Mouse (Mus musculus) liver, embryonic 14.5 days (tissue): ENCODE measurements around the gene Col6a3. TPM values are rescaled to one million over a fixed set of nuclear protein-coding genes. Genes with fewer than 3 reads are reported as not detected.

Source experiments
- ATAC-seq: fragments of 200-750 bp; cut with Nextera tagmentation; 2 replicates; pipeline ENCODE4 v1.8.0; 2017; ENCODE audit warnings: moderate number of reproducible peaks, mild to moderate bottlenecking, moderate library complexity; ENCODE audit not compliant: insufficient read depth
- DNase-seq, 3 experiments: peaks; one replicate each; pipeline ENCODE4 v3.0.0-alpha.2; 2012 to 2013; ENCODE audit warnings: low read depth in 3 of 3, low spot score in 3 of 3
- H3K27ac ChIP-seq: fragments of 300-500 bp; sonication (generic); 2 replicates; pipeline ENCODE4 v1.5.1; 2014; ENCODE audit warnings: moderate library complexity, mild to moderate bottlenecking, control low read depth, inconsistent platforms
- H3K27me3 ChIP-seq: fragments of 300-500 bp; sonication (generic); 2 replicates; pipeline ENCODE4 v1.6.1; 2014; ENCODE audit warnings: mild to moderate bottlenecking, low read length, moderate library complexity; ENCODE audit not compliant: control insufficient read depth, insufficient read depth
- H3K36me3 ChIP-seq: fragments of 300-500 bp; sonication (generic); replicated peaks from 2 replicates; pipeline ENCODE4 v1.6.1; 2014; ENCODE audit warnings: low read depth; ENCODE audit not compliant: control insufficient read depth, insufficient read depth
- H3K4me1 ChIP-seq, 2 experiments: fragments of 200-500 bp in 1 of 2; fragments of 300-500 bp in 1 of 2; sonication (generic) in 1 of 2; replicated peaks; 2 replicates each; pipeline ENCODE4 v1.6.1; 2012 to 2014; ENCODE audit warnings: antibody characterized with exemption in 1 of 2, inconsistent platforms in 1 of 2, low read length in 1 of 2; ENCODE audit not compliant: control insufficient read depth in 2 of 2, insufficient read depth in 2 of 2
- H3K4me2 ChIP-seq: fragments of 300-500 bp; sonication (generic); 2 replicates; pipeline ENCODE4 v1.6.1; 2014; ENCODE audit warnings: low read depth, mild to moderate bottlenecking, control low read depth, moderate library complexity
- H3K4me3 ChIP-seq, 2 experiments: fragments of 200-500 bp in 1 of 2; fragments of 300-500 bp in 1 of 2; sonication (generic) in 1 of 2; 2 replicates each; pipeline ENCODE4 v1.5.1; 2012 to 2014; ENCODE audit warnings: low read depth in 2 of 2, low read length in 2 of 2, mild to moderate bottlenecking in 2 of 2, control low read depth in 1 of 2, inconsistent platforms in 1 of 2, moderate library complexity in 1 of 2; ENCODE audit not compliant: insufficient read depth in 1 of 2
- H3K9ac ChIP-seq: fragments of 300-500 bp; sonication (generic); replicated peaks from 2 replicates; pipeline ENCODE4 v1.6.1; 2014; ENCODE audit warnings: mild to moderate bottlenecking, control low read depth, moderate library complexity
- H3K9me3 ChIP-seq: fragments of 300-500 bp; sonication (generic); 2 replicates; pipeline ENCODE4 v1.6.1; 2016; ENCODE audit warnings: low read length, mixed read lengths; ENCODE audit not compliant: control insufficient read depth
- CTCF ChIP-seq: IDR thresholded peaks from 2 replicates; pipeline ENCODE4 v1.5.1; 2016; ENCODE audit warnings: antibody characterized with exemption, low read depth, control low read depth
- EP300 ChIP-seq: IDR thresholded peaks from 2 replicates; pipeline ENCODE4 v1.6.1; 2016; ENCODE audit warnings: antibody characterized with exemption, low read depth
- WGBS: fragments of 180-500 bp; shearing (Covaris S2); extraction: QIAGEN DNeasy Blood & Tissue Kit; methylation state at CpG from one replicate; pipeline ENCODE4 v1.1.7; 2014; ENCODE audit not compliant: insufficient replicate concordance; 5-methylcytosine and 5-hydroxymethylcytosine counted together
- polyA plus RNA-seq, 2 experiments: library from polyadenylated mRNA; depleted of rRNA in 1 of 2; stranded (reverse) in 1 of 2; unstranded in 1 of 2; fragments of >200 nt; fragmentation: Nextera tagmentation in 1 of 2; extraction: Ambion mirVana in 1 of 2; gene quantifications; 2 replicates each; pipeline versions ENCODE4 v1.2.1 to v1.2.3; 2012 to 2014

Col6a3 gene
- polyA plus RNA-seq, 2 experiments: 2.8 to 4.2 TPM

DNA sequence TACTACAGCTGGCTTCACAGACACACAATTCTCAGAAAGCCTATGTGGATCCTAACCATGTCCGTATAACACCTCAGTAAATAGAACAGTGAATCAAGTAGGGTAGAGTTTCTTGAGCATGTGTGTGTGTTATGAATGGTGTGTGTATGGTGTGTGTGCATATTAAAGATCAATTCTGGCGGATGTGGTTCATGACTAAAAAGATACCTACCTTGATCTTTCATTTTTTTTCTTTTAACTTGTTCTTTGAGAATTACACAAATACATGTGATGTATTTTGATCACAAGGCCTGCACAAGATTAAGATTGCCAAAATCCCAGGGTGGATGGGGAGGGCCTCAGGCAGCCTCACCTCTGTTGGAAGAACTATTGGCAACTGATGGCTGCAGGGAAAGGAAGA lies 104.9 kb downstream of the Col6a3 start:
- WGBS: 68% methylated on average over 2 of the region's 2 CpGs

GRCm38 (mm10) chr1:90729466-90729865 lies 114.3 kb downstream of the Col6a3 start:
- TF ChIP-seq CTCF (no peak), EP300 (no peak)

More for the DNA sequence above, 104.9 kb downstream of the Col6a3 start:
- Histone ChIP-seq H3K36me3 (no peaks in the 10 kb centered on the region), H3K9ac (no peak overlapping the region), H3K4me1 (no peaks in the 10 kb centered on the region), H3K4me3 (no peak overlapping the region), H3K27ac (no peak overlapping the region), H3K27me3 (no peaks in the 10 kb centered on the region), H3K9me3 (no peaks in the 10 kb centered on the region), H3K4me2 (no peak overlapping the region)
- no peak for ATAC-seq
- no peak for TF ChIP-seq CTCF
- no peak for TF ChIP-seq EP300
- DNase-seq: no peak

GRCm38 (mm10) chr1:90723754-90724153 lies 120.0 kb downstream of the Col6a3 start:
- Histone ChIP-seq H3K27ac (no peak overlapping the region), H3K9ac (no peak overlapping the region), H3K9me3 (no peaks in the 10 kb centered on the region), H3K4me2 (no peak overlapping the region), H3K36me3 (no peaks in the 10 kb centered on the region), H3K4me1 (no peaks in the 10 kb centered on the region), H3K4me3 (no peak overlapping the region), H3K27me3 (no peaks in the 10 kb centered on the region)
- no peak for ATAC-seq
- TF ChIP-seq CTCF (no peak), EP300 (no peak)
- no peak for DNase-seq

More at GRCm38 (mm10) chr1:90729466-90729865, 114.3 kb downstream of the Col6a3 start:
- Histone ChIP-seq H3K36me3 (no peaks in the 10 kb centered on the region), H3K27me3 (no peaks in the 10 kb centered on the region), H3K4me3 (no peak overlapping the region), H3K9me3 (no peaks in the 10 kb centered on the region), H3K4me1 (no peaks in the 10 kb centered on the region), H3K27ac (no peak overlapping the region), H3K4me2 (no peak overlapping the region), H3K9ac (no peak overlapping the region)
- WGBS: 58% methylated on average over 3 of the region's 3 CpGs
- DNase-seq (no peak), ATAC-seq (no peak)

DNA sequence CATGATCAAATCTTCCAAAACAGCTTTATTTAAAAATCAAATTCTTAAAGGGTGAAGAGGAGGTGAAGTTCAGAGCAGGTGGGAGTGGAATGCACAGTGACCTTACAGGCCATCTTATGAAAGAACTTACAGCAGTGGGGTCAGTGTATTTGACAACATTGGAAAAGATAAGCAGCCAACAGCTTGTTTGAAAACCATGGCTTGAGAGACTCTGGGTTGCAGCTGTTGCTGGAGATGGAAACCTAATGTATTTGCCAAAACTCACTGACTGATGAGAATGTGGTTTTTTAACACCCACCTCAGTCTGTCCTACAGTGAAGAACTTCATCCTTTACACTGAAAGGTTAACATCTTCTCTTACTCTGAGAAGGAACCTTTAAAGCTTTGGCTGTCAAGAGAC lies 120.4 kb downstream of the Col6a3 start:
- no peaks in the 10 kb centered on the region for H3K27me3 ChIP-seq
- no peaks in the 10 kb centered on the region for H3K4me1 ChIP-seq
- no peak overlapping the region for H3K27ac ChIP-seq
- H3K9me3 ChIP-seq: no peaks in the 10 kb centered on the region
- H3K36me3 ChIP-seq: no peaks in the 10 kb centered on the region
- TF ChIP-seq CTCF: no peak
- TF ChIP-seq EP300: no peak
- no peak overlapping the region for H3K4me2 ChIP-seq
- H3K9ac ChIP-seq: no peak overlapping the region
- no peak for DNase-seq
- H3K4me3 ChIP-seq: no peak overlapping the region
- ATAC-seq: no peak

GRCm38 (mm10) chr1:90722021-90722420 lies 121.8 kb downstream of the Col6a3 start:
- Histone ChIP-seq H3K27me3 (no peaks in the 10 kb centered on the region), H3K27ac (no peak overlapping the region), H3K4me1 (no peaks in the 10 kb centered on the region), H3K4me2 (no peak overlapping the region), H3K9me3 (no peaks in the 10 kb centered on the region), H3K9ac (no peak overlapping the region), H3K4me3 (no peak overlapping the region), H3K36me3 (no peaks in the 10 kb centered on the region)
- no peak for TF ChIP-seq EP300
- TF ChIP-seq CTCF: no peak
- no peak for DNase-seq
- no peak for ATAC-seq

DNA sequence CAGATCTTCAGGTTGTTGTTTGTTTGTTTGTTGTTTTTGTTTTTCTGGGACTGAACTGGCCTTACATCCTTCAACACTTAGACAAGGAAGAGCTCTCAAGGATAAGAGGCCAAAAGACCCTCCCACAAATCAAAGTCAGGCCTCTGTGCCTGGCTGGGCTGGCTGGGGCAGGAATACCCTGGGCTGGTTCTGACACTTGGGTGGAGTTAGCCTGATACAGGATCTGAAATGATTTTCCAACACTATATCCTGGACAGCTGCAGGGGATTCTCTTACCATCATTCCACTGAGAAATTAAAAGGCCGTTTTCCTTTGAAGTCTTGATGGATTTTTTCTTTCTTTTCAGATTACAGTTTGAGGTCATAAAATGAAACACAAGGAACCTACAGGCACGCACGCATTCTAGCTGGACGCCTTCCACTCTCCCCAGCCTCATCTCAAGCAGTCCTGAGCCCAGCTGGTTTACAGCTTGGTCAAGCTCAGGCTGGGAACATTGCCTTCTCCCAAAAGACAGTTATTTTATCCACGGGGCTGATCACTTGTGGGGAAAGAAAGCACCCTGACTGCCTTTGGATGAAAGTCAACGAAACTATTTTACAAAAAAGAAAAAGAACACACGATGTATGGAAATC lies 123.0 kb downstream of the Col6a3 start:
- Histone ChIP-seq H3K9me3 (no peaks in the 10 kb centered on the region), H3K27me3 (no peaks in the 10 kb centered on the region), H3K4me3 (no peak overlapping the region), H3K9ac (no peak overlapping the region), H3K4me1 (no peaks in the 10 kb centered on the region), H3K4me2 (no peak overlapping the region), H3K27ac (no peak overlapping the region), H3K36me3 (no peaks in the 10 kb centered on the region)
- 45% methylated on average over 7 of the region's 7 CpGs for WGBS
- no peak for DNase-seq
- no peak for TF ChIP-seq EP300
- TF ChIP-seq CTCF: no peak
- ATAC-seq: no peak
